In the genomic region with DNA sequence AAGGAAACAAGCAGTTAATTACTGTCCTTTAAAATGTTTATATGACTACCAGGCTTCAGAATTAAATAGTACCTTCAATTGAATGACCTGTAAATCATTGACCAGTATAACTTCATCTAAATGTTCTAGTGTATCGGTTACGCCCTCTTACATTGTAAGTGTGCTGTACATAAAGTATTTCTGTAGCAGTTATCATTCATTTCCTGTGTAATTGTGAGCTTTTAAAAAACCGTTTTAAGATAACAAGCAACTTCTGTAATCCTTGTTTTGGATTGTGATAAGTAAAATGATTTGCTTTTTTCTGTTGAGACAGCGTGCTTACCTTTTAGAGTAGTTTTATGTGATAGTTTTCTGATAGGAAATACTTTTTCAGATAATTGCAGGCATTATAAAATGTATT, we compare ENCODE assay signal across 14 mouse cellular contexts.
"Had no signal": no experiment of that assay in that cellular context is flagged by ENCODE, and none has a peak within 500 bp of the region (broad histone marks: within the 10 kb centered on the region; RNA-seq: fewer than 3 reads in every experiment).

No protein-coding gene starts in this region.

- H3K27me3 ChIP-seq: midbrain, embryonic 13.5 days; midbrain, embryonic 15.5 days; neural tube, embryonic 12.5 days; stomach, embryonic 15.5 days had no signal

- H3K27ac ChIP-seq: midbrain, embryonic 13.5 days; midbrain, embryonic 15.5 days; neural tube, embryonic 12.5 days; stomach, embryonic 15.5 days; stomach, postnatal 0 days had no signal

- ATAC-seq: midbrain, embryonic 13.5 days; midbrain, embryonic 15.5 days had no signal

- H3K9me3 ChIP-seq: midbrain, embryonic 13.5 days; midbrain, embryonic 15.5 days; neural tube, embryonic 12.5 days; stomach, embryonic 15.5 days had no signal

- H3K4me3 ChIP-seq: midbrain, embryonic 13.5 days; midbrain, embryonic 15.5 days; neural tube, embryonic 12.5 days; stomach, embryonic 15.5 days had no signal

- H3K4me2 ChIP-seq: lung, embryonic 14.5 days; midbrain, embryonic 11.5 days; midbrain, embryonic 13.5 days; midbrain, embryonic 15.5 days; neural tube, embryonic 12.5 days; stomach, embryonic 15.5 days had no signal

- DNase-seq: lung, adult 18-20 months; lung, embryonic 14.5 days; lung, postnatal 10 days; lung, postnatal 4 days; right cerebral cortex, postnatal 14 days; thymus, adult 2 months; thymus, postnatal 25 days; thymus, postnatal 4 days had no signal

- H3K4me1 ChIP-seq: midbrain, embryonic 13.5 days; midbrain, embryonic 15.5 days; neural tube, embryonic 12.5 days; stomach, embryonic 15.5 days had no signal

- H3K9ac ChIP-seq: lung, embryonic 14.5 days; midbrain, embryonic 13.5 days; midbrain, embryonic 15.5 days; neural tube, embryonic 12.5 days; stomach, embryonic 15.5 days had no signal
